Mouse (Mus musculus) ES-Bruce4 (cell line): ENCODE data around the gene Eras.

ENCODE experiments used
- CTCF ChIP-seq: IDR thresholded peaks from one replicate; pipeline ENCODE4 v1.8.1; 2011; ENCODE audit warnings: low read depth, low read length
- EP300 ChIP-seq: IDR thresholded peaks from 2 replicates; pipeline ENCODE4 v1.6.1; 2011; ENCODE audit warnings: low read depth, low read length; ENCODE audit not compliant: insufficient read depth
- POLR2A ChIP-seq: IDR thresholded peaks from one replicate; pipeline ENCODE4 v1.8.1; 2011; ENCODE audit warnings: low read length; ENCODE audit not compliant: insufficient read depth

GRCm38 (mm10) chrX:7928270-7928790 lies at the start of gene Eras:
- TF ChIP-seq CTCF (no peak), EP300 (no peak), POLR2A (no peak)
